Mouse (Mus musculus): Measurements from ENCODE around the gene Pde4b. TPM values are rescaled to one million over a fixed set of nuclear protein-coding genes. Genes with fewer than 3 reads are reported as not detected.

Pde4b gene
- polyA plus RNA-seq, 1 experiment from 2014 or later, result 14.6 TPM

DNA sequence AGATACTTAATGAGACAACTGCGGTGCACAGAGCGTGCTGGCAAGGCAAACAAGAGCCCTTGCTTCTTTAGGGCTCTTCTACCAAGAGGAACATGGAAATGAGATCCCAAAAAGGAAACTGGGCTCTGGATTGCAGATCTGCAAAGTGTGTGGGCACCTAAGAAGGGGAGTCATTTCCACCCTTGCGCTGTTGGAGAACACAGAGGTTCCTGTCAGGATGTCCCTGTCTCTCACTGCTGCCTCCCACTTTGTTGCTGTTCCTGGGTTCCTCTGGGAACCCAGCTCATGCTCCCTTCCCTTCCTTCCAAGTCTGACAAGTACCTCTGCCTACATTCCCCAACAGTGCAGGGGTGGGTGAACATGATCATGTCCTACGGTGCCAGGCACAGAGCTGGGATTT lies 61.4 kb downstream of the Pde4b start:
- H3K4me2 ChIP-seq (ENCODE audit: low read length), result no peak overlapping the region
- H3K4me3 ChIP-seq (ENCODE audit: low read depth, low read length), result no peak overlapping the region
- no peaks in the 10 kb centered on the region for H3K4me1 ChIP-seq (replicated peaks; ENCODE audit: control insufficient read depth, insufficient read depth, low read length)
- H3K27me3 ChIP-seq (replicated peaks; ENCODE audit: control insufficient read depth, insufficient read depth, low read length), result no peaks in the 10 kb centered on the region
- DNase-seq (ENCODE audit: low spot score), result no peak
- ATAC-seq (replicated peaks; ENCODE audit: low FRiP score, low TSS enrichment, low read depth), result no peak
- 78% methylated on average over 4 of the region's 4 CpGs for WGBS
- no peaks in the 10 kb centered on the region for H3K36me3 ChIP-seq (ENCODE audit: control insufficient read depth, insufficient read depth, low read length)
- no peaks in the 10 kb centered on the region for H3K9me3 ChIP-seq (ENCODE audit: control insufficient read depth, low read length)
- H3K9ac ChIP-seq (ENCODE audit: low read length), result no peak overlapping the region
- no peak overlapping the region for H3K27ac ChIP-seq (ENCODE audit: low read depth)

DNA sequence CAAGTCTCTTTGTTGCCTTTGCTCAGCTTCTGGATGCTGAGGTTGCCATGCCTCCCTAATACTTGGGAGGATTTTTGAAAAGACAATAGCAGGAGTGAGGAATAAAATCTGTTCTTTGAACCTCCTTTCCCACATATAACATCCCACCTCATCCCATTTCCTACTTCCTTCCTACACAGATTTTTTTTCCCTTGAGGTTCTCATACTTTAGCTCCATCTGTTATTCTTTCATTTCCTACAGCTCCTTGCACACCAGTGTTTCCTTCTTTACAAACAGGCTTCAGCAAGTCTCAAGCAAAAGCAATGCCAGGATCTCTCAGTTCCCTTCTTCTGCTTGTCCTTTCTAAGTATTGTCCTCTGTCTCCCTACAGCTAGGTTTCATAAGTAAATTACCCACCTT lies 71.8 kb downstream of the Pde4b start:
- no peak for ATAC-seq (replicated peaks; ENCODE audit: low FRiP score, low TSS enrichment, low read depth)

DNA sequence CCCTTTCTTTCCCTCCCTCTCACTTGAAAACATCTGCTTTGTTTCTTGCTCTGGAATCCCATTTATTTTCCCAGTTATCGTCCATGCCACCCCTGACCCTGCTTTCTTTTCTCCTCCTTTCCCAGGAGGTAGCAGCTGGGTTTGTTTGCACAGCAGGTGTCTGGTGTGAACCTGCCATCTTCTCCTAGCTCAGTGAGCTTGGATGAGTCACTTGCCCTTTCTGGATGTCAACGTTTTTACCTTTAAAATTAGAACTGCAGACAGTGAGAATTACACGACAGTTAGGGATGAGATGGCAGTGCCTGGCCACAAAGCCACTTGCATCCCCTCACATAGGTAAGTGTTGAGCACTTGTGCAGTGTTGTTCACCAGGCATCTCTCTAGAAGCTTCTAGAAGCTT lies 84.3 kb downstream of the Pde4b start:
- H3K9ac ChIP-seq (ENCODE audit: low read length), result no peak overlapping the region
- H3K27me3 ChIP-seq (replicated peaks; ENCODE audit: control insufficient read depth, insufficient read depth, low read length), result no peaks in the 10 kb centered on the region
- no peak overlapping the region for H3K4me3 ChIP-seq (ENCODE audit: low read depth, low read length)
- H3K36me3 ChIP-seq (ENCODE audit: control insufficient read depth, insufficient read depth, low read length), result no peaks in the 10 kb centered on the region
- H3K4me2 ChIP-seq (ENCODE audit: low read length), result no peak overlapping the region
- no peak for DNase-seq (ENCODE audit: low spot score)
- 44% methylated on average over 3 of the region's 3 CpGs for WGBS
- H3K9me3 ChIP-seq (ENCODE audit: control insufficient read depth, low read length), result no peaks in the 10 kb centered on the region
- no peak for ATAC-seq (replicated peaks; ENCODE audit: low FRiP score, low TSS enrichment, low read depth)
- H3K4me1 ChIP-seq (replicated peaks; ENCODE audit: control insufficient read depth, insufficient read depth, low read length), result no peaks in the 10 kb centered on the region
- H3K27ac ChIP-seq (ENCODE audit: low read depth), result no peak overlapping the region

More for the DNA sequence above, 71.8 kb downstream of the Pde4b start:
- H3K4me3 ChIP-seq (ENCODE audit: low read depth, low read length), result no peak overlapping the region
- no peaks in the 10 kb centered on the region for H3K9me3 ChIP-seq (ENCODE audit: control insufficient read depth, low read length)
- H3K4me1 ChIP-seq (replicated peaks; ENCODE audit: control insufficient read depth, insufficient read depth, low read length), result no peaks in the 10 kb centered on the region
- no peak overlapping the region for H3K9ac ChIP-seq (ENCODE audit: low read length)
- no peak for DNase-seq (ENCODE audit: low spot score)
- H3K27ac ChIP-seq (ENCODE audit: low read depth), result no peak overlapping the region
- no peaks in the 10 kb centered on the region for H3K27me3 ChIP-seq (replicated peaks; ENCODE audit: control insufficient read depth, insufficient read depth, low read length)
- H3K4me2 ChIP-seq (ENCODE audit: low read length), result no peak overlapping the region
- H3K36me3 ChIP-seq (ENCODE audit: control insufficient read depth, insufficient read depth, low read length), result no peaks in the 10 kb centered on the region

DNA sequence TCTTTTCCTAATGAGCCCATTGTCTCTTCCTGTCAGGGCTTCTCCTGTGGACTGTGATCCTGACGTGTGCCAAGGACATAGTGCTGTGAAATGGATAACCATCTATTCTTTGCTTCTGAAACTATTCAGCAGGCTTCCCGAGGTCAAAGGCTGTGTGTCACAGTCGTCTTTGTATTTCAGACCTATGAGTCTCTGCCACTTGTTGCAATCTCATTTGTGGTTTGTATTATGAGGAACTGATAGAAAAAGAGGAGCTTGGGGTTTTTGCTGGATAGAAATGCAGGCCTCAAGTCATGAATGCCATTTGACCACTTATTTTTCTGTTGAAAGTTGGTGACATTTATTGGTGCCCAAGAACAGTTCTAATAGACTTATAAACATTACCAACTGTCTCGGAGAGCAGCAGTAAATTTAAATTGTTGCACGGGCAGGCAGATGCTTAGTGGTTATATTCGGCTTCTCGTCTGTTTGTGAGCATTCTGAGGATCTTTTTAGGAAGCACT lies 85.4 kb downstream of the Pde4b start:
- Histone ChIP-seq H3K27ac (ENCODE audit: low read depth) (no peak overlapping the region), H3K4me2 (ENCODE audit: low read length) (no peak overlapping the region), H3K9ac (ENCODE audit: low read length) (no peak overlapping the region), H3K27me3 (replicated peaks; ENCODE audit: control insufficient read depth, insufficient read depth, low read length) (no peaks in the 10 kb centered on the region), H3K4me1 (replicated peaks; ENCODE audit: control insufficient read depth, insufficient read depth, low read length) (no peaks in the 10 kb centered on the region), H3K36me3 (ENCODE audit: control insufficient read depth, insufficient read depth, low read length) (no peaks in the 10 kb centered on the region), H3K4me3 (ENCODE audit: low read depth, low read length) (no peak overlapping the region), H3K9me3 (ENCODE audit: control insufficient read depth, low read length) (no peaks in the 10 kb centered on the region)
- WGBS, result 54% methylated on average over 7 of the region's 7 CpGs
- DNase-seq (ENCODE audit: low spot score) (no peak), ATAC-seq (replicated peaks; ENCODE audit: low FRiP score, low TSS enrichment, low read depth) (no peak)

DNA sequence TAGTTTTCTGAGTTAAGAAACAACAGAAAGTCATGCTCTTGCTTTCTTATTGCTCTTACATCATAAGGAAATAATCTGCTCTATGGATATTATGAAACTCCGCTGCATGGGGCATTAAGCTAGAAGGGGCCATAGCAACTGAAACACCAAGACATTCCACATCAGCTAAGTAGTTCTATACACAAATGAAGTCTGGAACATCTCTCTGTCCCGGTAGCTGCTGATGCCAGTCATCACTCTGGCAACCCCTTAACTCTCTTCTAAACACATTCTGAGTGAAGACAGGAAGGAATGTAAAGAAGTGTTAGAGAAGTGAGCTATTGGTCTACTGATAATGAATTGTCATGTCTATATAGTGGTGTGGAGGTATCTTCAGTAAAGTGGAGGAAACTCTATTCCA lies 88.6 kb downstream of the Pde4b start:
- Histone ChIP-seq H3K4me3 (ENCODE audit: low read depth, low read length) (no peak overlapping the region), H3K27ac (ENCODE audit: low read depth) (no peak overlapping the region), H3K9me3 (ENCODE audit: control insufficient read depth, low read length) (no peaks in the 10 kb centered on the region), H3K4me1 (replicated peaks; ENCODE audit: control insufficient read depth, insufficient read depth, low read length) (no peaks in the 10 kb centered on the region), H3K9ac (ENCODE audit: low read length) (no peak overlapping the region), H3K4me2 (ENCODE audit: low read length) (no peak overlapping the region), H3K27me3 (replicated peaks; ENCODE audit: control insufficient read depth, insufficient read depth, low read length) (no peaks in the 10 kb centered on the region), H3K36me3 (ENCODE audit: control insufficient read depth, insufficient read depth, low read length) (no peaks in the 10 kb centered on the region)
- ATAC-seq (replicated peaks; ENCODE audit: low FRiP score, low TSS enrichment, low read depth) (no peak), DNase-seq (ENCODE audit: low spot score) (no peak)
- 24% methylated on average over 2 of the region's 2 CpGs for WGBS

DNA sequence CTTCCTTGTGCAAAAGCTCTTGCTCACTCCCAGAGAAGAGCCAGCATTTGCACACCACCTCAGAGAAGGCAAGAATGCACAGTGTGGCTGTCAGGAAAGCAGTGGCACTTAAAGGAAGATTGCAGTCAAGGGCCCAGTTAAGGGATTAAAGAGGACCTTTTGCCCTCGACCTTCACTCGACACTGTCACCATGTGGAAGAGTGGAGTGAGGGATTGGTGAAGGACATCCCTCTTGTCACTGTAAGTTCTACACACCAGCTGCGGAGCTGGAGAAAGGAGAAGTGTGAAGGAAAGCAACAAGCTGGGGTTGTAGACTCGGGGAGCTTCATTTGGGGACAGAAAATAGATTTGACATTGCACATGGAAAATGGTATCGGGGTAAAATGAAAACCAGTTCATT lies 89.9 kb downstream of the Pde4b start:
- no peaks in the 10 kb centered on the region for H3K36me3 ChIP-seq (ENCODE audit: control insufficient read depth, insufficient read depth, low read length)
- WGBS, result 72% methylated on average over 5 of the region's 5 CpGs
- H3K4me2 ChIP-seq (ENCODE audit: low read length), result no peak overlapping the region
- no peak overlapping the region for H3K9ac ChIP-seq (ENCODE audit: low read length)
- H3K9me3 ChIP-seq (ENCODE audit: control insufficient read depth, low read length), result no peaks in the 10 kb centered on the region
- DNase-seq (ENCODE audit: low spot score) (no peak), ATAC-seq (replicated peaks; ENCODE audit: low FRiP score, low TSS enrichment, low read depth) (no peak)
- H3K4me3 ChIP-seq (ENCODE audit: low read depth, low read length), result no peak overlapping the region
- H3K4me1 ChIP-seq (replicated peaks; ENCODE audit: control insufficient read depth, insufficient read depth, low read length), result no peaks in the 10 kb centered on the region
- H3K27ac ChIP-seq (ENCODE audit: low read depth), result no peak overlapping the region
- no peaks in the 10 kb centered on the region for H3K27me3 ChIP-seq (replicated peaks; ENCODE audit: control insufficient read depth, insufficient read depth, low read length)

DNA sequence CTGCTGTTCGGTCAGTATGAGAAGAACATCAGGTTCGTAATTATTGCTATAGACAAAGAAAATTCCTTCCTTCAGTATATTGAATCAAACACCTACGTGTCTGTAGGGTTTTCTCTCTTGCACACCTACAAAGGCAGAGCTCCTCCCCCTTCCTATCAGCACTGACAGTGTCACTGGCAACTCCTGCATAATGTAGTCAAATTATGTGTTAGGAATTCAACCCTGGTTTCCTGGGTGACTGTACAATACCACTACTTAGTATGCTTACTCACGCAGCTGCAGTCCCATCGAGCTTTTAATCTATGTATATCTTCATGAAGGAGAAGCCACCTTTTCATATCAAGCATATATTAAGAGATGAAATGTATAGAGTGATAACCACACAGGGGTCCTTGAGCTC lies 99.5 kb downstream of the Pde4b start:
- Histone ChIP-seq H3K27me3 (replicated peaks; ENCODE audit: control insufficient read depth, insufficient read depth, low read length) (no peaks in the 10 kb centered on the region), H3K27ac (ENCODE audit: low read depth) (no peak overlapping the region), H3K4me3 (ENCODE audit: low read depth, low read length) (no peak overlapping the region), H3K9me3 (ENCODE audit: control insufficient read depth, low read length) (no peaks in the 10 kb centered on the region), H3K9ac (ENCODE audit: low read length) (no peak overlapping the region), H3K36me3 (ENCODE audit: control insufficient read depth, insufficient read depth, low read length) (no peaks in the 10 kb centered on the region), H3K4me1 (replicated peaks; ENCODE audit: control insufficient read depth, insufficient read depth, low read length) (no peaks in the 10 kb centered on the region), H3K4me2 (ENCODE audit: low read length) (no peak overlapping the region)
- no peak for ATAC-seq (replicated peaks; ENCODE audit: low FRiP score, low TSS enrichment, low read depth)
- no peak for DNase-seq (ENCODE audit: low spot score)
- 86% methylated on average over 5 of the region's 5 CpGs for WGBS

DNA sequence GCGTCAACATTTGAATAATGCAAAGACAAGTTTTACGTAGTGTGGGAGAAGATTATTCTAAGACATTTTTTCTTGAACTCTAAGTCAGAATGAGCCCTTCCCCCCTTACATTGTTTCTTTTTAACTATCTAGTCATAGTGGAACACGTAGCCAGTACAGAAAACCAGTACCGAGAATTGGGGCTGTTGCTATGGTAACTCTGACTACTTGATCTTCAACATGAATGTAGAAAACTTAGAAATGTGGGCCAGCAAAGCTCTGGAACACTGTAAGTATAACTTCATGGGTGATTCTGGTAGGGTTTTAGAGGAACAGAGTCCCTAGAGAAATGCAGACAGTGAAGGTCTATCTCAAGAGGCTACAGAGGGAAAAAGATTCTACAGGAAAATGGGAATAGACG lies 110.4 kb downstream of the Pde4b start:
- no peak overlapping the region for H3K9ac ChIP-seq (ENCODE audit: low read length)
- no peaks in the 10 kb centered on the region for H3K36me3 ChIP-seq (ENCODE audit: control insufficient read depth, insufficient read depth, low read length)
- H3K27me3 ChIP-seq (replicated peaks; ENCODE audit: control insufficient read depth, insufficient read depth, low read length), result no peaks in the 10 kb centered on the region
- H3K4me2 ChIP-seq (ENCODE audit: low read length), result no peak overlapping the region
- H3K4me3 ChIP-seq (ENCODE audit: low read depth, low read length), result no peak overlapping the region
- H3K27ac ChIP-seq (ENCODE audit: low read depth), result no peak overlapping the region
- H3K9me3 ChIP-seq (ENCODE audit: control insufficient read depth, low read length), result no peaks in the 10 kb centered on the region
- DNase-seq (ENCODE audit: low spot score) (no peak), ATAC-seq (replicated peaks; ENCODE audit: low FRiP score, low TSS enrichment, low read depth) (no peak)
- WGBS, result 83% methylated on average over 5 of the region's 5 CpGs
- H3K4me1 ChIP-seq (replicated peaks; ENCODE audit: control insufficient read depth, insufficient read depth, low read length), result no peaks in the 10 kb centered on the region

DNA sequence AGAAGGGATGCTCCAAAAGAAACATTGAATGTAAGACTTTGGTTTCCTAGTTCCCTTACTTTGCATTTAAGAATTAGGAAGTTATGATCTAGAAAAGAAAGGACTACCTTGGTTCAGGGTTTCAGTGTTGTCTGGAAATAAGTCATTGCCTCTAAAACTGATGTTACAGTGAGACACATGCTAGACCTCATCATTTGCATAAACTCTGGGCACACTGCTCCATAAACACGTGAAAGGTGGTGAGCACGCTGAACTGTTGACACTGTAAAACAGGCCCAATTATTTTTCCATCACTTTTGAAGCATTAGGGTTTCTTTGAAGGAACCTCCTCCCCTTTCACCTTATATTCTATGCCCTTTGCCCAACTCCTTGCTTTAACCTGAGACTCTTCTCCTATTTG lies 122.4 kb downstream of the Pde4b start:
- 77% methylated on average over 2 of the region's 2 CpGs for WGBS
- Histone ChIP-seq H3K9me3 (ENCODE audit: control insufficient read depth, low read length) (no peaks in the 10 kb centered on the region), H3K27me3 (replicated peaks; ENCODE audit: control insufficient read depth, insufficient read depth, low read length) (no peaks in the 10 kb centered on the region), H3K4me1 (replicated peaks; ENCODE audit: control insufficient read depth, insufficient read depth, low read length) (no peaks in the 10 kb centered on the region), H3K4me2 (ENCODE audit: low read length) (no peak overlapping the region), H3K27ac (ENCODE audit: low read depth) (no peak overlapping the region), H3K9ac (ENCODE audit: low read length) (no peak overlapping the region), H3K36me3 (ENCODE audit: control insufficient read depth, insufficient read depth, low read length) (no peaks in the 10 kb centered on the region), H3K4me3 (ENCODE audit: low read depth, low read length) (no peak overlapping the region)
- DNase-seq (ENCODE audit: low spot score) (no peak), ATAC-seq (replicated peaks; ENCODE audit: low FRiP score, low TSS enrichment, low read depth) (no peak)

Measured in intestine, embryonic 14.5 days (tissue).